Mouse (Mus musculus): ENCODE data around the gene Kcmf1. TPM values are rescaled to one million over a fixed set of nuclear protein-coding genes. Genes with fewer than 3 reads are reported as not detected.

Gene Kcmf1
- polyA plus RNA-seq, 1 experiment from 2014 or later: 27.1 TPM

DNA sequence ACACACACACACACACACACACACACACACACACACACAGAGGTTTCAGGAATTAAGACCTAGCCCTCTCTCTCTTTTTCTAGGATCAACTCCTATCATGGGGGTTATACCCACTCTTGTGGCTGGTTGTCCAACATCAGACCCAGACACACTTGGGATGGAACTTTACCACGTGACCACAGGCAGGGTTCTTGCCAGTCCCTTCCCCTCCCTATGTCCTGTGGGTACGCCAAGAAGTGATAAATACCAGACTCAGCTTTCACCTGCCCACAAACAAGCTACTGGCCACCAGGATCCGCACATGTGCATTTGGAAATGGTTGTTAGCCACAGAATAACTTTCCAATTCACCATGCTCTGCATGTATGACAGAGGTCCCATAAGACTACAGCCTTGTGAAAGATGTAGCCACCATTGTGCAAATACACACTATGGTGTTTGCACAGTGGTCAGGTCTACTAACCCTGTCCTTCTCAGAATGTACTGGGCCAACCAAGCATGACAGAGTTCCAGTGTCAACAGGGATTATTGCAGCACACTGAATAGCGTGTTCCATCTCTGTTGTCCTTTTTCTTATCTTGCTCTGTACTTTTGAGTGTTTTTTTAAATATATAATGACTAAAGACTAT, 90.1 kb downstream of the Kcmf1 start:
- Histone ChIP-seq H3K27me3 (replicated peaks) (no peaks in the 10 kb centered on the region), H3K27ac (replicated peaks) (no peak overlapping the region), H3K9me3 (no peaks in the 10 kb centered on the region), H3K4me1 (0 out of 2 replicates have a peak, but pooled peaks cover 8% of the 10 kb centered on the region), H3K36me3 (no peaks in the 10 kb centered on the region), H3K4me3 (no peak overlapping the region), H3K9ac (no peak overlapping the region), H3K4me2 (no peak overlapping the region)
- WGBS: 64% methylated on average over 4 of the region's 4 CpGs
- no peak for ATAC-seq (ENCODE audit: extremely low read depth, insufficient number of reproducible peaks, low FRiP score, low TSS enrichment)

DNA sequence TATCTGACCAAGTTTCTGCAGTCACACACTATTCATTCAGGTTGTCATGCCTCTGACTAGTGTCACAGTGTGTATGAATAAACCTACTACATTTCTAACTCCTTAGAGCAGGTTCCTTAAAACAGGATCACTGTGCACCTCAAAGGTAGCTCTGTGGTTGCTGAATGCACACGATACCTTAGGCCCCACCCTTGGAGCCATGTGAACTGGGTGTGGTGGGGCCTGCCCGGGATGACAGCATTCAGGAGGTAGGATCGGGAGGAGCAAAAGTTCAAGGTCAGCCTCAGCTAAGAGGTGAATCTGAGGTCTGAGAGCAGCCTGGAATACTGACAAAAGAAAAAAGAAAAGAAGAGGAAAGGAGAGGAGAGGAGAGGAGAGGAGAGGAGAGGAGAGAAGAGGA, 91.4 kb downstream of the Kcmf1 start:
- H3K4me1 ChIP-seq: 0 out of 2 replicates have a peak, but pooled peaks cover 6% of the 10 kb centered on the region
- no peaks in the 10 kb centered on the region for H3K27me3 ChIP-seq (replicated peaks)
- no peak overlapping the region for H3K27ac ChIP-seq (replicated peaks)
- no peak overlapping the region for H3K4me3 ChIP-seq
- H3K36me3 ChIP-seq: no peaks in the 10 kb centered on the region
- H3K9me3 ChIP-seq: no peaks in the 10 kb centered on the region
- no peak overlapping the region for H3K9ac ChIP-seq
- WGBS: 47% methylated on average over 3 of the region's 3 CpGs
- H3K4me2 ChIP-seq: no peak overlapping the region
- ATAC-seq (ENCODE audit: extremely low read depth, insufficient number of reproducible peaks, low FRiP score, low TSS enrichment): no peak

DNA sequence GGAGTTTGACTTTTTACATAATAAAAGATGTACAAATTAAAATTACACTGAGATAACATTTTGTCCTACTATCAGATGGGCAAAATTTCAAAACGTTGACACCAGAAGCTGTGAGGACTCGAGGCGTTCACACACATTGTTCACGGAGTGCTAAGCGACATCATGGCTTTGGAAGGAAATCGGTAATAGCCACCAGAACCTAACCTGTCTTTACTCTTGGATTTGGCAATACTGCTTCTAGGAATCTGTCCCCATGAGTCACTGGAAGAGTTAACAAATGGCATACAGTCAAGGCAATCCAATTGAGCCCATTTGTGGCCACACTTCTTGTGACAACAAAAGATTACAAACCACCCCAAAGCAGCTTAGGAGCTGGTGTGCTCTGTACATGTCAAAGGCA, 96.1 kb downstream of the Kcmf1 start:
- Histone ChIP-seq H3K9me3 (no peaks in the 10 kb centered on the region), H3K9ac (no peak overlapping the region), H3K4me1 (no peaks in the 10 kb centered on the region), H3K27ac (replicated peaks) (no peak overlapping the region), H3K36me3 (no peaks in the 10 kb centered on the region), H3K27me3 (replicated peaks) (no peaks in the 10 kb centered on the region), H3K4me2 (no peak overlapping the region), H3K4me3 (no peak overlapping the region)
- WGBS: 65% methylated on average over 6 of the region's 6 CpGs
- no peak for ATAC-seq (ENCODE audit: extremely low read depth, insufficient number of reproducible peaks, low FRiP score, low TSS enrichment)

DNA sequence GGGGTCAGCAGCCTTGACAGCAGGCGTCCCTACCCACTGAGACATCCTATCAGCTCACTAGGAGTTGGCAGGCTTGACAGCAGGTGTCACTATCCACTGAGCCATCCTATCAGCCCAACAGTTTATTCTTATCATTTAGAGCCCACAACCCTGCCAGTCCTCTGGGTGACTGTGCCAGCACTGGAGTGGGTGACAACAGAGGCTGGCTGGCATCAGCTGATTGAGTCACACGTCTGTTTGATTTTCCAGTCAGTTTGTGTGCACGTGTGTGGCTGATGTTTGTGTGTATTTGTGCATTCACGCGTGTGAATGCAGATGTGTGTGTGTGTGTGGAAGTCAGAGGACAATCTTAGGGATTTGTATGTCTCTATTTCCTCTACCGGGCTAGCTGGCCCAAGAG, 97.7 kb downstream of the Kcmf1 start:
- no peaks in the 10 kb centered on the region; the same call in 1 of the 2 replicates for H3K9me3 ChIP-seq
- no peaks in the 10 kb centered on the region for H3K27me3 ChIP-seq (replicated peaks)
- no peaks in the 10 kb centered on the region for H3K36me3 ChIP-seq
- H3K27ac ChIP-seq (replicated peaks): no peak overlapping the region
- WGBS: 80% methylated on average over 6 of the region's 6 CpGs
- H3K9ac ChIP-seq: no peak overlapping the region
- no peak overlapping the region for H3K4me2 ChIP-seq
- no peaks in the 10 kb centered on the region for H3K4me1 ChIP-seq
- ATAC-seq (ENCODE audit: extremely low read depth, insufficient number of reproducible peaks, low FRiP score, low TSS enrichment): no peak
- no peak overlapping the region for H3K4me3 ChIP-seq

DNA sequence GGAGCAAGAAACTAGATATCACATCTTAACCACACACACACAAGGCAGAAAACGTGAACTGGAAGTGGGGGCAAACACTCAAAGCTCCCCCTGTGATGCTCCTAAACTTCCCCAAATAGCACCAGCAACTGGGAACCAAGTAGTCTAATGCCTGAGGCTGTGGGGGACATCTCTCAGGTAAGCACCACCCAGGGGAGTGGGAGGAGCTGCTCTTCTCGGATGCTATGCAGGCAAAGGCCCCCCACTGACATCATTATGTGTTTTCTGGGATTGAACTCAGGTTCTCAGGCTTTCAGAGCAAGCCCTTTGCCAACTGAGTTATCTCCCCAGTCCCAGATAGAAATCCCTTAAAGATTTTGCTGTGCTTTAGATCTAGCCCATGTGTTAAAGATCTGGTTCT, 99.1 kb downstream of the Kcmf1 start:
- Histone ChIP-seq H3K27me3 (replicated peaks) (no peaks in the 10 kb centered on the region), H3K27ac (replicated peaks) (no peak overlapping the region), H3K4me2 (no peak overlapping the region), H3K4me1 (no peaks in the 10 kb centered on the region), H3K9ac (no peak overlapping the region), H3K9me3 (no peaks in the 10 kb centered on the region; the same call in 1 of the 2 replicates), H3K4me3 (no peak overlapping the region), H3K36me3 (no peaks in the 10 kb centered on the region)
- no peak for ATAC-seq (ENCODE audit: extremely low read depth, insufficient number of reproducible peaks, low FRiP score, low TSS enrichment)
- 43% methylated on average over 2 of the region's 2 CpGs for WGBS

DNA sequence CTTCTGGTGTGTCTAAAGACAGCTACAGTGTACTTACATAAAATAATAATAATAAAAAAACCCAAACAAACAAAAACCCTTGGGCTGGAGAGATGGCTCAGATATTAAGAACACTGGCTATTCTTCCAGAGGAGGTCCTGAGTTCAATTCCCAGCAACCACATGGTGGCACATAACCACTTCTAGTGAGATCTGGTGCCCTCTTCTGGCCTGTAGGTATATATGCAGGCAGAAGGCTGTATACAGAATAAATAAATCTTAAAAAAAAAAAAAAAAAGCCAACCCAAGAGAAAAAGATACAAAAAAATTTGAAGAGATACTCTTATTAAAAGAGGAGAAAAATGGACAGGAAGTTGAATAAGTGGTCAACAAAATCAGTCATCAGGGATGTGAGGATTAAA, 102.0 kb downstream of the Kcmf1 start:
- Histone ChIP-seq H3K4me1 (no peaks in the 10 kb centered on the region), H3K27ac (replicated peaks) (no peak overlapping the region), H3K36me3 (no peaks in the 10 kb centered on the region), H3K4me2 (no peak overlapping the region), H3K4me3 (no peak overlapping the region), H3K9ac (no peak overlapping the region), H3K27me3 (replicated peaks) (no peaks in the 10 kb centered on the region), H3K9me3 (no peaks in the 10 kb centered on the region; the same call in 1 of the 2 replicates)
- ATAC-seq (ENCODE audit: extremely low read depth, insufficient number of reproducible peaks, low FRiP score, low TSS enrichment): no peak

DNA sequence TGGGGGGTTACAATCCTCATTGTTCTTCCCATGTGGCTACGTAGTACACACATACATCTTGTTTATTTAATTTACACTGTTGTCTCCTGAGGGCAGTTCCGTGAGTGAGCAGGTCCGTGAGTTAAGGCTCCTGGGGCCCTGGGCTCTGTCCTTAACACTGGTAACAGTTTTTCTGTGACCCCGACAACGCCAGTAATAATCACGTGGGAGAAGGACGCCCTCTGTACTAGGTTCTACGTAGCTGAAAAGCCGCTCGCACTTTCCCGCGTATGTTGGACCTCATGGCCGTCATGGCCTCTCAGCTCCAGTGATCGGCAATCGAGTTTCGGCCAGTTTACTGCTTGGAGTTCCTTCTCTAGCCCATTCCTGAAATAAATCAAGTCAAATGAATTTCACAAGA, 104.3 kb downstream of the Kcmf1 start:
- Histone ChIP-seq H3K27ac (replicated peaks) (no peak overlapping the region), H3K4me1 (no peaks in the 10 kb centered on the region), H3K4me3 (no peak overlapping the region), H3K36me3 (no peaks in the 10 kb centered on the region), H3K9ac (no peak overlapping the region), H3K27me3 (replicated peaks) (no peaks in the 10 kb centered on the region), H3K9me3 (no peaks in the 10 kb centered on the region; the same call in 1 of the 2 replicates), H3K4me2 (no peak overlapping the region)
- WGBS: 50% methylated on average over 16 of the region's 16 CpGs
- ATAC-seq (ENCODE audit: extremely low read depth, insufficient number of reproducible peaks, low FRiP score, low TSS enrichment): no peak

DNA sequence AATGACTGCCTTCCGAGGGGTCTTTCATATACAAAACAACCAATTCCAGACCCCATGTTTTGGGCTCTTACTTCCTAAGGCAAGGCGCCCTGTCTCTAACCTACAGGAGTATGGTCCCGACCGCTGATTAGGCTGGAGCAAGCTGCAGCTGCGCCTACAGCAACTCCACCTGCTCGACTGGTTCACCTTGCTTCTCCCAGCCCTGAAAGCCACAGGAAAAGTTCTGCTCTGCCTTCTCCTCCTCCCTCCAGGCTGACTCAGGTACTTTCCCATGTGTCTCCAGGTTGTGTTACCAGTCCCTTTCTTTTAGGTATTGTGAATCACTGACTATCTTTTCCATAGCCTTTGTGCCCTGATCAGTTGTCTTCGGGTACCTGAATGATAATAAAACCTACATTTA, 104.9 kb downstream of the Kcmf1 start:
- no peak overlapping the region for H3K4me3 ChIP-seq
- H3K27ac ChIP-seq (replicated peaks): no peak overlapping the region
- ATAC-seq (ENCODE audit: extremely low read depth, insufficient number of reproducible peaks, low FRiP score, low TSS enrichment): no peak
- H3K9me3 ChIP-seq: no peaks in the 10 kb centered on the region; the same call in 1 of the 2 replicates
- no peaks in the 10 kb centered on the region for H3K4me1 ChIP-seq
- H3K9ac ChIP-seq: no peak overlapping the region
- H3K4me2 ChIP-seq: no peak overlapping the region
- H3K36me3 ChIP-seq: no peaks in the 10 kb centered on the region
- WGBS: 49% methylated on average over 7 of the region's 7 CpGs
- no peaks in the 10 kb centered on the region for H3K27me3 ChIP-seq (replicated peaks)

DNA sequence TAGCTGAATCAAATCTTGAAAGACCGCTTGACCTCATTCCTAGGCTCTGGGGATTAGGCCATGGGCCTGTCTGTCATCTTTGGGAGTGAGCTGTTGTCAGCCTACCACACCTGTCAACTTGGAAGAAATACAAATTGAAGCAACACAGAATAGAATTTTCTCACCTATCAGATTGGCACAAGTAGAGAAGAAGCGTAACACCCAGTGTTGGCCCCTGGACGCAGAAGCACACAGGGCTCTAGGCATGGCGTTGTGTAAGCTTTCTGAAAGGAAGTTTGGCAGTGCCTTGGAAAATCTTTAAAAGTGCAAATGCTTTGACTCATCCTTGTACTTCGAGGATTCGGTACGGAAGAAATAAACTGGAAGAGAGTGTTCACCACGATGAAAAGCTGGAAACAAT, 107.1 kb downstream of the Kcmf1 start:
- no peaks in the 10 kb centered on the region; the same call in 1 of the 2 replicates for H3K9me3 ChIP-seq
- no peak overlapping the region for H3K4me2 ChIP-seq
- peaks cover 5% of the 10 kb centered on the region for H3K4me1 ChIP-seq
- H3K36me3 ChIP-seq: no peaks in the 10 kb centered on the region
- no peak overlapping the region for H3K4me3 ChIP-seq
- WGBS: 87% methylated on average over 8 of the region's 8 CpGs
- no peak for ATAC-seq (ENCODE audit: extremely low read depth, insufficient number of reproducible peaks, low FRiP score, low TSS enrichment)
- H3K27ac ChIP-seq (replicated peaks): no peak overlapping the region
- no peak overlapping the region for H3K9ac ChIP-seq
- 0 out of 2 replicates have a peak, but pooled peaks cover under 1% of the 10 kb centered on the region for H3K27me3 ChIP-seq (replicated peaks)

Other genes starting within 250 kb of the Kcmf1 start
- 13.2 and 16.1 TPM in 2 replicates for gene Tcf7l1, start 110.7 kb downstream of the Kcmf1 start, polyA plus RNA-seq (2015; fragmentation: Nextera tagmentation; extraction: Ambion mirVana)
- 1,351 and 1,381 TPM in 2 replicates for gene Tmsb10, start 58.8 kb upstream of the Kcmf1 start, polyA plus RNA-seq (2015; fragmentation: Nextera tagmentation; extraction: Ambion mirVana)